Mouse (Mus musculus) thymus, adult 2 months (tissue): Measurements from ENCODE around the gene Slc16a10.

ENCODE experiments used
- CTCF ChIP-seq: fragments of 200-500 bp; IDR thresholded peaks from 2 replicates; pipeline ENCODE4 v1.5.1; 2012; ENCODE audit warnings: mild to moderate bottlenecking, control low read depth, low read length, moderate library complexity, borderline replicate concordance; ENCODE audit not compliant: control insufficient read depth, poor library complexity, insufficient read depth; ENCODE audit errors: extremely low read depth
- POLR2A ChIP-seq: fragments of 200-500 bp; IDR thresholded peaks from 2 replicates; pipeline ENCODE4 v1.6.1; 2012; ENCODE audit warnings: mild to moderate bottlenecking, low read length, control low read depth, moderate library complexity; ENCODE audit not compliant: control insufficient read depth, poor library complexity, insufficient read depth; ENCODE audit errors: extremely low read depth

- no peak for TF ChIP-seq CTCF
- no peak for TF ChIP-seq POLR2A
Measured at GRCm38 (mm10) chr10:40179142-40179541, 37.1 kb upstream of the Slc16a10 start.
